Mouse (Mus musculus) liver, adult (tissue): ENCODE results near the gene C5ar2.
A peak's percentile ranks its signal among the peaks of the same experiment; 100 is the strongest.

Experiments used
- GATA4 ChIP-seq: IDR thresholded peaks from 2 replicates; pipeline ENCODE4 v1.6.1; 2014; ENCODE audit warnings: mild to moderate bottlenecking, low read length; ENCODE audit not compliant: insufficient replicate concordance

Gene C5ar2

DNA sequence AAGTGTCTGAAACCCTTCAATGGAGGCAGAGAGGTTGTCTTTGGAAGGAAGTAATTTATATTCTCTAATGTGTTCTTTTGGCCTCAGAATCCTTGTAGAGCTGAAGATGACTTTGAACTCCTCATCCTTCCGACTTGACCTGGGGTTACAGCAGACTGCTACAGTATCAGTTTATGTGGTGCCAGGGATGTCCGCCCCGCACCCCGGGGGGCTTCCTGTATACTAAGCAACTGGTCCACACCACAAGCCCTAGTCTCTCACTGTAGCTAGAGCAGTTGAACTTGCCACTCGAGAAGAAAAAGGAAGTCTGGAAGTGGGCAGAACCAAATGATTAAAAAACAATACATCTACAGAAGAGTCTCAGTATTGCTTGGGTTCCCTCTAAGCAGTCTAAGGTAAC is 19.9 kb upstream of the C5ar2 start:
- TF ChIP-seq GATA4, result no peak

DNA sequence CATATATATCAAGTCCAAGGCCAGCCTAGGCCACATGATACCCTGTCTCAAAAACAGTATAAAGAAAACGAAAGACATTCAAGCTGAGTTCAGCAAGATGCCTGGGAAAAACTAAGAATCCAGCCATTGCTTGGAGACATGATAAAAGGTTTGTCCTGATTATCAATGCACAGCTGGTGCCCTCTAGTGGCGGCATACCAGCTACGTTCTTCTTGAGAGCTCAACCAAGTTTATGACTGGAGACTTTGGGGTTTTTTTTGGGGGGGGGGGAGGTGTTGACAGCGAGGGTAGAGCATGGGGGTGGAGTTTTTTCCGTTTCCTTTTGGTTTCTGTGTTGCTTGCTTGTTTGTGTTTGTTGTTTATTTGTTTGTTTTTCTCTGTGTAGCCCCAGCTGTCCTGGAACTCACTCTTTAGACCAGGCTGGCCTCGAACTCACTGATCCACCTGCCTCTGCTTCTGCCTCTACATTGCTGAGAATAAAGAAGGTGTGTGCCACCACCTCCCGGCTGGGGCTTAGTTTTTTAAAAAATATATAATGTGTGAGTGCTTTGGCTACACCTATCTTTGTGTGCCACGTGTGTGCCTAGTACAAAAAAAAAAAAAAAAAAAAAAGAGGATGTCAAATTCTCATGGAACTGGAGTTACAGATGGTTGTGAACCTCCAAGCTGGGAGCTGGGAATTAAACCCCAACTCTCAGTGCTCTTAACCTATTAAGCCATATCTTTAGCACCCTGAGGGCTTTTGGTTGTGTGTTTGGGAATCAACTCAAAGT is 19.2 kb upstream of the C5ar2 start:
- TF ChIP-seq GATA4, result peak; percentile 44; the same call in 1 of the 2 replicates

DNA sequence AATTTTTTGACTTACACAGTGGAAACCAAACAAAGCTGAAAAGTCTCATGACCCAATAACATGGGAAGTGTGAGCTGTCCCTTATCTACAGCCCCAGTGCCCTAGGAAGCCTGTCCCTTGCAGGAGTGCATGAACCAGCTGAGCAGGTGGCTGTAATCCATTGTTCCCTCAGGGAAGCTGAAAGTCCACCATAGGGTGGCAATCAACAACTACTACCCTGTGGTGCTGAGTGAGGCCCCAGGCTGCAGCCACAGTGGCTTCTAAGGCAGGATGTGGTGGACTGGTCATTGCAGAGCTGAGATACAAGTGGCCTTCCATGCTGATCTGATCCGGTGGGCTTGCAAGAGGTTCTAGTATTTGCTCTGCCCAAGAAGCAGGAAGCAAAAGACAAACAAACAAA is 17.1 kb upstream of the C5ar2 start:
- peak; percentile 18; the same call in 1 of the 2 replicates for TF ChIP-seq GATA4

DNA sequence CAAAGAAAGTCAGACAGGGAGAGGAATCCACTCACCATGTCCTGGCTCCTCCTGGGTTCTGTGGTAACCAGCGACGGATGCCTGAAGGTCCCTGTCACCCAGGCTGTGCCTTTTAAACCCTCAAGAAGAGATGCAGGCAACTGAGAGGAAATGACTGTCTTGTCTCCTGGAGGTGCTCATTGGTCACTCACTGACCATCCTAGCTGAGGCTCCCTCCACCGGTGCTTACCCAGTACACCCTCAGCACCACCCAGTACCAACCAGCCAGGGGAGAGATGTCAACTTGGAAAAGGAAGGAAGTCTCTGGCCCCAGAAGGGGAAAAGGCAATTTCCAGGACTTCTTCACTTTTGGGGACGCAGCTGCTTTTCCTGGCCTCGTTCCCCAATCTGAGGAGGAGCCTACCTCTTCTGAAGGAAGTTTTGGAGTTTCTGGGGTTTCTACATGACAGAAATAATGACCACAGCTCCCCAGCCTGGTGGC is 15.2 kb upstream of the C5ar2 start, which contains the start of gene C5ar1:
C5ar1 (minus strand) TSS at position 431 of the 481 bp plus-strand sequence.
- TF ChIP-seq GATA4, result no peak

DNA sequence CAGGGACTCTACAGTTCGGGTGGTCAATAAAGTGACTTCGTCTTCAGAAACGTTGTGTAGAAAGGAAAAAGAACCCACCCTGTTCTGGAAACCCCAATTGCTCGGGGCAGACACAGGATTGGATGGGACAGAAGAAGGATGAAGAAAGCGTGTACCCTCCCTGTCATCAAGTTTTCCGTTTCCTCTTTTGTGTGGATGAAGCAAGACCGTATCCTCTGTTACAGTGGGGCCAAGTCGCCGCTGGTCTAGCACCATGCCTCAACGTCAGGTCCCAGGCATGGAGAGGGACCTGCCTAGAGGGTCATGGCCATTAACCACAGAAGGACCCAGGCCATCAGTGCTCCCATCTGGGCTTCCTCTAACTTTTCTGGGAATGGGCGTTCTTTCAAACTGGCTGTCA is 13.9 kb upstream of the C5ar2 start:
- TF ChIP-seq GATA4, result no peak

DNA sequence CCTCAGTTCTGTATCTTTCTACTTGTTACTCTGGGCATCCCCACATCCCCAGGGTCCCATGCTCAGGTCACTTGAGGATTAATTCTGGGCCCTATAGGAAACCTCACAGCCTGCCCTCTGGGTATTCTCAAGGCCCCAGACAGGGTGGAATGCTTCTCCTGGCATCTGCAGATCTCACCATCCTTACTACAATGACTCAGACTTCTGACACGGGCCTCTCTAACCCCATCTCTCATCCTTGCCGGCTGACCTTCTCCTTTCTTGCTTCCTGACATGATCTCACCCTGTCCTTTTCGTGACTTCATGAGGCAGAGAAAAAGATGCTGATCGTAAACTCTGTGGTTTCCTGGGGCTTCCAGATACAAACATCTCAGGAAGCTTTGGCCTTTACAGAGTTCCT is 10.2 kb upstream of the C5ar2 start:
- no peak for TF ChIP-seq GATA4

DNA sequence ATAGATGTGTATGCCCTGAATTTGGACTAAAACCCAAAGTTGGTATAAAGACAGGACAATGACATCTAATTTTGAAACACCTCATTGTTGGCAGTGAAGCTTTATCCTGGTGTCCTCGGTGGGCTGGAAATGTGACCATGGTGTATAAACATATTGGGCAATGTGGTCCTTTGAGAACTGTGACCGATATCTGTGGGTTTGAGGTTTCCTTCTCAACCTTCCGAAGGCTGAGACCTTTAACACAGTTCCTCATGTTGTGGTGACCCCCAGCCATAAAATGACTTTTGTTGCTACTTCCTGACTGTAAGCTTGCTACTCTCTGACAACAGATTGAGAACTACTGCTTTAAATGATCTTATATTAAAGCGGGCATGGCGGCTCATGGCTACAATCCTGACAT is 6.7 kb upstream of the C5ar2 start:
- TF ChIP-seq GATA4, result no peak

DNA sequence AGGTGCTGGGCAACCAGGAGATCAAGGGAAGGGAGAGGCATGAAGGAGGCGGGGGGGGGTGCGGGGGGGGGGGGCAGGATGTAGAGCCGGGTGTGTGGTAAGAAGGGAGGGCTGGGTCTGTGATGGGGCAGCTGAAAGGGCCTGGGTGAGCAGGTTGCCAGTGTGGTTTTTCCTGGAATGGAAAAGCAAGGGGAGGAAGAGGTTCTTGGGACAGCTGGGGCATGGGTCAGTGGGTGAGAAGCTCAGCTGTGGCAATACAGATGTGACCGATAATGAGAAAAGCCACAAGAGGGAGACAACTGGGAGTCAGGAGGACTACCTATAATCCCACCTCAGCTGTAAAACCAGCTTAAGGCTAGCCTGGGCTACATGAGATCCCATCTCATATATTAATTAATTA is 2.0 kb upstream of the C5ar2 start:
- TF ChIP-seq GATA4, result no peak

DNA sequence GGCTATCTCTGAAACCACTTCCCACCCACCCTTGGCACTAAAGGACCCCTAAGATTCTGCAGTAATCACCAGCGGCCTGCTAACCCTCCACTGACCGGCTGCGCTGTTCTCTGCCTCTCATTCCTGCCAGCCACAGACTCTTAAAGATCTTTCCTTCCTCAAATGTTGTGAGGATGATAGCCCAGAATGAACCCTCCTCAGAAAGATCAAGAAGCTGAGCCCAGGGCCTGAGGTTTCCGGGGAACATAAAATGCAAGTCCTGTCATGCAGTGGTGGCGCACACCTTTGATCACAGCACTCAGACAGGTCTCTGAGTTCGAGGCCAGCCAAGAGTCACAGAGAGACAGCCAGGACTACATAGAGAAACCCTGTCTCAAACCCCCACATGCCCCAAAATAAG is 1.8 kb downstream of the C5ar2 start:
- TF ChIP-seq GATA4, result no peak

DNA sequence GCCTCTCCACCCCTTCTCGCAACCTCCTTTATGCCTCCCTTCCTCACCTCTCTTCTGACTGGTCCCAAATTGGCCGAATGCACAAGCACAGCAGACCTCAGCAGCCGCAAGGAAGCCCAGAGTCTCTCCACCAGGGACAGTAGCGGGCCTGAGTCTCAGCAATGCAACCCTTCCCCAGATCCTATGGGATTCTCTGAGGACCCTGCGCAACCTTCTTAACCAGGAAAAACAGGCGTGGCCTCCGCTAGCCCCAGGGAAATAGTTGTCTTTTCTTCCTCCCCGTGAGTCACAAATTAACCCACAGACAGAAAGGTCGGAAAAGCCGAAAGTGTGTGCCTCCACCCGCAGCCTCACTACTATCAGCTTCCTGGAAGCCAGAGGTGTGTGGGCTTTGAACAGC is 2.2 kb downstream of the C5ar2 start:
- no peak for TF ChIP-seq GATA4

DNA sequence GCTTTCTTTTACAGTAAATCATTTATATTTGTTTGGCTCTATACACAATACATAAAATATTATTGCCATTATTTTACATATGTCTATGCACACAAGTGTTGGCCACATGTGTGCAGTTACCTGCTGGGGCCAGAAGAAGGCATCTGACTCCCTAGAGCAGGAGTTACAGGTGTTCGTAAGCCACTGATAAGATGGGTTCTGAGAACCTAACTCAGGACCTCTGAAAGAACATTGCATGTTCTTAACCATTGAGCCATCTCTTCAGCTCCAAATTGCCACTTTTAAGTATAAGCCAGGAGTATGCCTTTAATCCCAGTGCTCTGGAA is 3.0 kb downstream of the C5ar2 start:
- TF ChIP-seq GATA4, result no peak

DNA sequence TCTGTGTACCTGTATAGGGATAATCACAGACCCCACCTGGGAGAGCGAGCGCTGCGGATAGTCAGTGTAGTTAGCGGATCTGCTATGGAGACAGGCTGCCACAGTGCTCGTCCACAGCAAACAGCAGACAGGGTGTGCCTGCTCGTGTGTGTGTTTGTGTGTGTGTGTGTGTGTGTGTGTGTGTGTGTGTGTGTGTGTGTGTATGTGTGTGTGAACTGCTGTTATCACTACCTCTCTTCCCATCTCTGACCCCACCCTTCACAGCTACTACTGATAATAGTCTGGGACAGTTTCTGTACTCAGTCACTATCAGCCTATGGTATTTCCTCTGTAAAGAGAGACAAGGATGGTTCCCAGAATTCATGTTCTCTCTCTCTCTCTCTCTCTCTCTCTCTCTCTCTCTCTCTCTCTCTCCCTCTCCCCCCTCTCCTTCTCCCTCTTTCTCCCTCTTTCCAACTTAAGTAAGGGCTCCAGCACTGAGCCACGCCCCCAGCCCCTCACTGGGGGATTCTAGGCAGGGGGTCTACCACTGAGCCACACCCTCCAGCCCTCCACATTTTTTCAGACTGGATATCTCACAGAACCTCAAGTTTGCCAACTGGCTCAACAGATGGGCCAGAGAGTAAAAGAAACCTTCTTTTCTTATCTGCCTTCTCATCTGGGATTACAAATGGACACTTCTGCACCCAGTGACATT is 3.5 kb downstream of the C5ar2 start:
- TF ChIP-seq GATA4, result peak; percentile 98

DNA sequence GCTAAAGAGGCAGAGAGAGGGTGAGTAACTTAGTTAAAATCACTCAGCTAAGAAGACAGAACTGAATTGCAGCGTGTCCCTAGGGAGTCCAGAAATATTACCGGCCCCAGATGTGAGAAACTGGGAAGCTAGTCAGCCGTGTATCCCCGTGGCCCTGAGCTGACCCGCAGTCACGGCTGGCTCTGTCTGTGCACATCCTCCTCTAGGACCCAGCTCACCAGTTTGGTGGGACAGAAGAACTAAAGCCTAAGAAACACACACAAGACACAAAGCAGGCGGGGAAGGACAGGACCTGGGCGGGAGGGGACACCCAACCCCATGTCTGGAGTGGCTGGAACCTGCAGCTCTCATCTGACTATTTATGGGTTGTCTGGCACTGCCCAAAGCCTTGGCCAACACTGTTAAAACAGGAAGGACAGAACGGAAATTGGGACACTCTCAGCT is 4.4 kb downstream of the C5ar2 start:
- no peak for TF ChIP-seq GATA4

DNA sequence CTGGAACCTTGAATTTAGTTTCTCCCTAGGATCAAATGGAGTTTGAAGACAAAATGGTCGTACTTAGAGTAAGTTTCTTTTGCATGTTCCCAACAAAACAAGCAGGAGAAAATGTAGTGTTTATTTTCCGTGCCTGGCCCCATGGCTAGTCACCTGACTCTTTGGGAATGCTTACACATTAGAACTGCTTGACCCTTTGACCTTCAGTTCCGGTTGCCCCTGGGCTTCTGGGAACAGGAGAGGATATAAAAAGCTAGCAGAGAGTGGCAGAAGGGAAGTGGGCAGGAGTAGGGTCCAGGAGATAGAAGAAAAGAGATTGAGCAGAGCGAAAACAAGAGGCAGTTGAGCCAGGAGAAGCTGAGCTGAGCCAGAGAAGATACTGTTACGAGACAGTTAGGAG is 14.1 kb downstream of the C5ar2 start:
- peak; percentile 52; the same call in 1 of the 2 replicates for TF ChIP-seq GATA4

DNA sequence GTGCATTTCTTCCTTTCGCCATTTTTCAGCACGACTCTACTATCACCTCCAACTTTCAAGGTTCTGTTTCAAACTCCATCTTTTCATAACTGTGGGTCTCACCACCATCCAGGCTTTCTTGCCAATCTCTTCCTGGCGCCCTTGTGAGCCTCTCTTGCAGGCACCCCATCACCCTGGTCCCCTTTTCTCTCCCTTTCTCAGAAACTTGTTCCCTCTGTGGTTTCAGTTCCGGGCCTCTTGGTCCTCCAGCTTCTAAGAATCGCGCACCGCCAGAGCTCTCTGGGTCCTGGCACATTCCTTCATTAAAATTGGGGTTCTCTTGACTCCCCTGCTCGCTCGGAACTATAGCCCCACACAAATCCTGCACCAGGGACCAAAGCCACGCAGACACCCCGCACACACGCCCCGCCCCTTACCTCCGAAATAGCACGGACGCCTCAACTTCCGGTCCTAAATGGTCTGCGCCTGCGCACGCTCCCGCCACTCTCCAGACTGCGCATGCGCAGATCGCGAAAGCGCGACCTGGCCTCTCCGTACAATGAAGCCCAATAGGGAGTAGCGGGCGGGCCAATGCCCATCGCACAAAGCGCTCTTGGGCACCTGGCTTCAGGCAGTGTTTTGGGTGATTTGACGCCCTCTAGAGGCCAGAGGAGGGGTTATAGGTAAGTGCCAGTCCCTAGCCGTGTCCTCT is 22.2 kb downstream of the C5ar2 start, which contains the start of gene Dhx34:
Dhx34 (minus strand) TSS at position 456 of the 691 bp plus-strand sequence.
- no peak for TF ChIP-seq GATA4

DNA sequence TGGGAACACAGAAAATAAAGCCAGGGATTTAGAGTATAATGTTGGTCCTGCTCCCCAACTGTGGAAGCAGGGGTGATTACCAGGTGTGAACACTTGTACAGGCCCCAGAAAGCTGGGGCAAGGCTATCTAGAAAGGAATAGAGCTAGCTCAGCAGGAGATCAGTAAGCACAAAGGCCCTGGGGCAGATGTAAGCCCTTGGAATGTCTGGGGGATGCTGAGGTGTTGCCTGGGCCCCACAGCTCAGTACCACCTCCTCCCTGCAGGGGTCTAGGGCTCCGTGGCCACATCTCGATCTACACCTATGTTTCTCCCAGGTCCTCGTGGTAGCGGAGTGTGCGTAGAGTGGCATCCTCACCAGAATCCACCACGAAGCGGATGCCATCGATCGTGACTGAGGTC is 30.0 kb downstream of the C5ar2 start:
- no peak for TF ChIP-seq GATA4
